Mouse (Mus musculus): ENCODE data around the gene Hmx1.

The Hmx1 gene

GRCm38 (mm10) chr5:35388491-35389111, at the start of gene Hmx1:
TSS of gene Hmx1 (plus strand) at chr5:35389108.
- in situ Hi-C loops (cut with MboI, MseI) = no loop called here

- in situ Hi-C loops (cut with MboI, MseI) = no loop called here
Observed at GRCm38 (mm10) chr5:35345084-35345483, 43.8 kb upstream of the Hmx1 start.

DNA sequence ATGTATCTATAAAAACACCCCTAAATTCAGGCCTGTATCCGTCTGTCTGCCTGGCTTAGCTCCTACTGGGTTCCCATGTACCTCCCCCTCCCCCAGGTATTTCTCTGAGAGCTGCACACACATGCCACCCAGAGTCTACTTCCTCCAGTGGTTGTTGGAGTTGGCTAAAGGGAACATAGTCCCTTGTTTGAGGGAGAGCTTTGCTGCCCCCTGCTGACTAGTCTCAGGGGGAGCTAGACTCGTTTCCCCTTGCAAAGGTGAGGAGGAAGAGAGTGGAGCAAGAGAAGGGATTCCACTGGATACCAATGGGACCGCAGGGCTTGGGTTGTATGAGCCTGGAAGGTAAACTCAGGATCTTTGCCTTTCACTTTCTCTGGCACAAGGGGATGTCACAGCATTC, 40.1 kb upstream of the Hmx1 start:
- in situ Hi-C loops (cut with MboI, MseI) = no loop called here

GRCm38 (mm10) chr5:35357544-35358440, 31.1 kb upstream of the Hmx1 start:
- in situ Hi-C loops (cut with MboI, MseI) = no loop called here

DNA sequence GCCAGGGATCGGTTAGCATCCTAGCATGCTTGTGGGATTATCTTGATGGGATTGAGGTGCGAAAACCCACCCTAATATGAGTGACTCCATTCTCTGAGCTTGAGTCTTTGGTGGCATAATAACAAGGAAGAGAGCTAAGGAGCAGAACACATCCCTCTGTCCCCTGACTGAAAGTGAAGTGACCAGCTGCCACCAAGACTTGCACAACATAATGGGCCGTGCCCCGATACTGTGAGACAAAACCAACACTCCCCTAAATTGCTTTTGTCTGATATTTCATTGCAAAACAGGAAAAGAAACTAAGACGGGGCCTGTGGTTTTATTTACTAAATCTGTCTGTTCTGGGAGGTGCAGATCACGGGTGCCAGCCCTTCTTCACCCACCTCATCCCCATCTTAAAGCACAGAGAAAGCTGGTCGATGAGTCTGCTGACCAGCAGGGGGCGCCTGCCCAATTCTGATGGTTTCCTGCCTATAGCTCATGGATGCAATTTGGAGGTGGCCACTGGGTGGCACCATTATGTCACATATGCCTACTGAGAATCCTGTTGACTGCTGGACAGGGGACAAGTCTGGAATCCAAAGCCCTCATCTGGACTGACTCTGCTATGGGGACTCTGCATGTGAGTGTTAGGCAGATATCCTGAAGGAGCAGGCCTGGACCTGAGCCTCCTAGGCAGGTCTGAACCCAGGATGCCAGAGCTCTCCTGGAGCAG, 27.2 kb upstream of the Hmx1 start:
- in situ Hi-C loops (cut with MboI, MseI) = loop anchor here (5.0 kb wide), 1 partner anchor 151 kb away; no protein-coding TSS in a partner anchor

GRCm38 (mm10) chr5:35366241-35367032, 22.5 kb upstream of the Hmx1 start:
- in situ Hi-C loops (cut with MboI, MseI) = no loop called here

DNA sequence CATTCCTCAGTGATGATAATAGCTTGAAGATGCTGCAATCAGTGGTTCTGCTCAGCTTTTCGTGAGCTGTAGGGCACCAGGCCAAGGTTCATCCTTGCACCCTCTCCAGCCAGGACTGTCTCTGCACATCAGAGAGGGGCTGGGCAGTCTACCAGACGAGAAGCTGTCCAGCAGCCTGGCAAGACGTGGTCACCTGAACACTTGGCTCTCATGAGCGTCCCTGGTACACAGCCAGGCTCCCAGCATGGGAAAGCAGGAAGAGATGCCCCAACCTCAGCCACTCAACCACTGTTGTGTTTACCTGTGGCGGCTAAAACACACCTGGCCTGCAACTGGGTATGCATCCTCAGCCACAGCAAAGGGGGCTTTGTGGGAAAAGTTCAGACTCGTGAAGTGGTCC, 20.0 kb upstream of the Hmx1 start:
- in situ Hi-C loops (cut with MboI, MseI) = no loop called here

GRCm38 (mm10) chr5:35379066-35379465, 9.8 kb upstream of the Hmx1 start:
- in situ Hi-C loops (cut with MboI, MseI) = no loop called here

DNA sequence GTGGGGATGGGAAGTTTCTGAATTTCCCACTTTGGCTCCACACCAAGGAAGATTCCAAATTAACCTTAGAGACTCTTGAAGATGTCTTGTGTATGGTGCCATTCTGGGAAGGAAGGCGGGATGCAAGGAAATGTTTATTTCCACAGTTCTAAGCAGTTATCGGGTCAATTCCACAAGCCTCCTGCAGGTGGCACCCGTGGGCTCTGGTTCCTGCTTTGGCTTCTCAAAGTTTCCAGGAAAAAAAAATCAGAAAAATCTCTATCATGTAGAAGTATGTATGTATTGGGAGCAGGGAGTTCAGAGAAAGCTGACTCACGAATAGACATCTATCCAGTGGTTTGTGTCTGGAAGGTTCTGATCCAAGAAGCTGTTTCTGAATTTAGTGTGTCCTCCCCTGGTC, 9.1 kb upstream of the Hmx1 start:
- in situ Hi-C loops (cut with MboI, MseI) = no loop called here

GRCm38 (mm10) chr5:35387834-35388490, 946 bp upstream of the Hmx1 start:
- in situ Hi-C loops (cut with MboI, MseI) = no loop called here

GRCm38 (mm10) chr5:35389441-35389840, 533 bp downstream of the Hmx1 start:
- in situ Hi-C loops (cut with MboI, MseI) = no loop called here

DNA sequence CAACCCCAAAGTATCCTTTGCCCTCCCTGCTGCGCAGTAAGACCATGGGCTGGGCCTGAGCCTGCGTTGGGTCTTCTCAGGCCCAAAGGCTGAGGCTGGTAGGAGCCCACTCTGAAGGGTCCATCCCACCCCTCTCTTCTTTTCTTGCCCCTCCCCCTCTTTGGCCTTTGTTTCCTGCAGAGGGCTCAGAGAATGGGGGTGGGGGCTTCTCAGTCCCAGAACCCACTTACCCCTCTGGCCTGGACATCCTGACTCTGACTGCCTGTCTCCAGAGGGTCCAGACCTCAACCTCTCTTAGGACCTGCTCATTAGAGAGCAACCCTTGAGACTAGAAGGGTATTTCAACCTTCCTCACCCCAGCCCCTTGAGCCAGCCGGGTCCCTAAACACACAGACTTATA, 1.0 kb downstream of the Hmx1 start:
- in situ Hi-C loops (cut with MboI, MseI) = no loop called here

- in situ Hi-C loops (cut with MboI, MseI) = no loop called here
Observed at GRCm38 (mm10) chr5:35390848-35391655, 2.1 kb downstream of the Hmx1 start.

DNA sequence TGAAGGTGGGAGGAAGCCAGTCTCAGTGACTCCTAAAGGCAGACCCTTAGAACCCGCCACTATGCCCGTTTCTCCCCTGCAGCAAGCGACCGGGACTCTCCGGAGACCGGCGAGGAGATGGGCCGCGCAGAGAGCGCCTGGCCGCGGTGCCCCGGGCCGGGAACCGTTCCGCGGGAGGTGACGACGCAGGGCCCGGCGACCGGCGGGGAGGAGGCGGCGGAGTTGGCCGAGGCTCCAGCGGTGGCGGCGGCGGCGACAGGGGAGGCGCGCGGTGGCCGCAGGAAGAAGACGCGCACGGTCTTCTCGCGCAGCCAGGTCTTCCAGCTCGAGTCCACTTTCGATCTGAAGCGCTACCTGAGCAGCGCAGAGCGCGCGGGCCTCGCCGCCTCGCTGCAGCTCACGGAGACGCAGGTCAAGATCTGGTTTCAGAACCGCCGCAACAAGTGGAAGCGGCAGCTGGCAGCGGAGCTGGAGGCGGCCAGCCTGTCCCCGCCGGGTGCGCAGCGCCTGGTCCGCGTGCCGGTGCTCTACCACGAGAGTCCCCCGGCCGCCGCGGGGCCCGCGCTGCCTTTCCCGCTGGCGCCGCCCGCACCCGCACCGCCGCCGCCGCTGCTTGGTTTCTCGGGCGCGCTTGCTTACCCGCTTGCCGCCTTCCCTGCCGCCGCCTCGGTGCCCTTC, 2.9 kb downstream of the Hmx1 start:
- in situ Hi-C loops (cut with MboI, MseI) = no loop called here

- in situ Hi-C loops (cut with MboI, MseI) = no loop called here
Observed at GRCm38 (mm10) chr5:35392334-35392695, 3.4 kb downstream of the Hmx1 start.

DNA sequence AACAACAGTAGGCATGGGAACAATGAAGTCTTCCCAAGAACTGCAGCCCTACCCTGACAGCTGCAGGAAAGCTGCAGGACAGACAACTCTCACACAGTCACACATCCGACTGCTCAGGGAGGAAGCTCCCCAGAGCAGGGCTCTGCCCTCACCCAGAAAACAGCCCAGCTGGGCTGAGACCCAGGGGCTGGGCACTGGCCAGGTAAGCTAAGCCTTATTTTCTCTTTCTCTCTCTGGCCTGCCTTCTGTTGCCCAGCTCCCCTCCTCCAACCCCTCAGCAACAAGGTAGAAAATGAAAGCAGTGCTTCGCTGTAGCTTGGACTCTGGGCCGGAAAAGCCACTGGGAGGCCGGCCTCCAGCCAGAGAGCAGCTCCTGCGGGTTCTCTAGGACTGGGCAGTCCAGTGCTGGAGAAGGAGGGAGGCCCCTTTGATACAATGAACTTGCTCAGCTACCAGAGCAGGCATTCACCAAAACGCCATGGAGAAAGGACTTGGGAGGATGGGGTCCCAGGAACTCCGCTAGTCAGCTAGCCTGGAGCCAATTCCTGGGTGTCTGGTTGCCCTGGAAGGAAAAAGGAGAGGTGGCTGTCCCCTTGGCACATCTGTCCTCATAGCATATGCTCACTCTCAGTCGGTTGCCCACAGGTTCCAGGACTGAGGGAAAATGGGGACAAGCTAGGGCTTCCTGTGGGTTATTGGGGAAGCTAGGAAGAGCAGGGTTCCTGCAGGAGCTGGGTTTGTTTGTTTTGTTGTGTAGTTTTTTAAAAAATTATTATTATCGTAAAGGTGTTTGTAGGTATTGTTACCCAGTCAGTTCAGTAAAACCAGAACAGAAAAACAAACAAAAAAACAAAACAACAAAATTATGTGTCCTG, 6.9 kb downstream of the Hmx1 start:
- in situ Hi-C loops (cut with MboI, MseI) = no loop called here

DNA sequence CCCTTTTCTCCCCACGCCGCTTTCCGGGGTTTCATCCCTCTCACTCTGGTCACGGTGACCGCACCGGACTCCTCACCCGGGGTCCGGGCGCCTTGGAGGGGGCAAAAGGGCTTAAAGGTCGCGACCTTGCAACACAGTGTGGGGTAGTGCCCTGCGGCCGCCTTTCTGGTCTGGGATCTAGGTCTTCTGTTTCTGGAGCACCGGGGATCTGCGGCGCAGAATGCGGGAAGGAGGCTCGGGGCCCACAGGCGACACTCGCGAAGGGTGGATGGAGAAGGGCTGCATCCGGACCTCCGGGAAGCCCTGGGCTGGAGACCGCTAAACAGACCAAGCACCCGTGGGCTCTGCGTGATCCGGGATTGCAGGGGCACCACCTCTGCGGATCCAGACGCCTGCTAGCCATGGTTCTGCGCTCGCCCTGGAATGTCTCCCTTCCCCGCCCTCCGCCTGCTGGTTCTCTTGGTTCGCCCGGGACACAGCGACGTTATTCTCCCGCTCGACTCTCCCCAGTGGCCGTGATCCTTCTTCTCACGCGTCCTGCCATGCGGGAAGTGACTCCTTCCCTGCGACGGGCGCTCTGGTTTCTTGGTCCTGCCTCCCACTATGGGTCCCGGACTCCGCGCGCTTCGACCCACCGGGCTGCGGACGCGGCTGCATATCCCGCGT, 8.2 kb downstream of the Hmx1 start:
- in situ Hi-C loops (cut with MboI, MseI) = no loop called here

DNA sequence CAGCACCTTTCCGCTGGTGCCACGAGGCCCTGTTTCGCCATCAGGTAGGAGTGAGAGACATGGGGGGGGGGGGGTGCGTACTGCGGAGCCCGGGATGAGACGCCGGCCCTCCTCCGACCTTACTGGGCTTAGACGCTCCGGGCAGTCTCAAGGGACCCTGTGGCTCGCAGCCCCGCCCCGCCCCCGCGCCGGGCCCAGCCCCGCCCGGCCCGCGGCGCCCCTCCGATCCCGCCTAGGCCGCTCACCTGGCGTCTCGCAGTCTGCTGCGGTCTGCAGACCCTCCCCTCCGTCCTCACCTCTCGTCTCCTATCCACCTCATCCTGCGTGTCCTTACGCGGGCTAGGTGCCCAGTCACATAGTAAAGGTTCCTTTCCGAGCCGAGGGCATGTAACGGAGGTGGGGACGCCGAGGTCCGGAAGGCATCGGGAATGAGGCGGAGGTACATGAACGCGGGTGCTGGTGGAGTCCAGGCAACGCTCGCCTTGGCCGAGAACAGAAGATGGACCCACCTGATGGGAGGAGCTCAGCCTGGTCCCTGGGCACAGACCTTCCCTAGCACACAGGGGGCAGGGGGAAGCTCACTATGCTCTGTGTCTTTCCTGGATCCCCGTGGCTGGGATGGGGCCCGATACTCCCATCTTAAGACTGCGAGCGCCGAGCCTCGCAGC, 8.9 kb downstream of the Hmx1 start:
- in situ Hi-C loops (cut with MboI, MseI) = no loop called here

All from T-helper 2 cell (primary cell).